Mouse (Mus musculus): Measurements from ENCODE around the gene Shisal1.
A peak's percentile ranks its signal among the peaks of the same experiment; 100 is the strongest.

The Shisal1 gene

DNA sequence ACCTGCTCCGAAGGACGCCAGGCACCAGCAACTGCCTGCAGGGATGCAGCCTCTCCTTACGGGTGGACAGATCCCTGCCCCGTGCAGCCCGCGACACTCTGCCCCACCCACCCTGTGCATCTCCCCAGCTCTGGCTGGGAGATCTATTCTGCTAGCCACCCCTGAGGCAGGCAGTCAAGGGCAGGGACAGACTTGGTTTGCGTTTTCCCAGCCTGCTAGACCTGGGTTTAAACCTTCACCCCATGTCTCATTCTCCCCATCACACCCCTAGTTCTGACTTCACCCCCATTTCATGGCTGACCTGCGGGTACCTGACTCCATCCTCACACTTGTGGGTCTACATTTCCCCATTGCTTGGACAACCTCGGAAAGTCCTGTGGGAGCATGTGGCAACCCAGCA, at the start of gene Shisal1:
Gene Shisal1 (minus strand): TSS at position 101 of the 400 bp plus-strand sequence.
- no peak for DNase-seq (ENCODE audit: low spot score)

DNA sequence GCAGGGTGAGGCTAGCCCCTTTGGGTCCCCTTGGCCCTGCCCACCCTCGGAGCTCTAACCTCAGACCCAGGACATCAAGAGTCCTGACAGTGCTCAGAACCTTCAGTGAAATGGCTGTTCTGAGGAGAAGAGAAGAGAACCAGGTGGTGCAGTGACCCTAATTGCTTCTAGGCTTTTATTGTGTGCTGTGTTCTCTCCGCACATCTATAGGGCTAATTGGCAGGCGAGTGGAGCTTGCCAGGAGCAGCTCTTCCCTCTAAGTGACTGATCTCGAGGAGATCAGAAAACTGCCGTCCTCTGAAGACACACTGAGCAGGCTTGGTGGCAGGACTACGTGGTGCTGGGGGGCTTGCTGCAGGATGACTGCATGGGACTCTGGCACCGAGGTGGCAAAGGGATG, 43.6 kb upstream of the Shisal1 start:
- no peak for DNase-seq (ENCODE audit: low spot score)

DNA sequence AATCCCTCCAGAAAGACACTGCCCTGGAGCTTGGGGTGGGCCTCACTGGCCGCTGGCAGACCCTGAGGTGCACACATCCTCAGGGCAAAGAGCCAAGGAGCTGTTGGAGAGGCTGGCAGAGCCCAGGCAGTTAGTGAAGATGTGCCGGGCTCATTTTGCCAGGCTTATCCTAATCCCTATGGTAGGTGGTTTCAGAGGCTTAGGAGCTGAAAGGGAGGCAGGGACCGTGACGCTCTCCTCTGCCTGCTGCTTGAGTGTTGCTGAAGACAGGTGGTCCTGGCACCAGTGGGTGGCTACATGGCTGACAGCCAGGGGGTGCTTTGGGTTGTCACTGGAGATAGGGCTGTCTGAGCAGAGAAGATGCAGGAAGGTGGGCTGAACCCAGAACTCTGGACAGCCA, 37.4 kb upstream of the Shisal1 start:
- no peak for DNase-seq (ENCODE audit: low spot score)

DNA sequence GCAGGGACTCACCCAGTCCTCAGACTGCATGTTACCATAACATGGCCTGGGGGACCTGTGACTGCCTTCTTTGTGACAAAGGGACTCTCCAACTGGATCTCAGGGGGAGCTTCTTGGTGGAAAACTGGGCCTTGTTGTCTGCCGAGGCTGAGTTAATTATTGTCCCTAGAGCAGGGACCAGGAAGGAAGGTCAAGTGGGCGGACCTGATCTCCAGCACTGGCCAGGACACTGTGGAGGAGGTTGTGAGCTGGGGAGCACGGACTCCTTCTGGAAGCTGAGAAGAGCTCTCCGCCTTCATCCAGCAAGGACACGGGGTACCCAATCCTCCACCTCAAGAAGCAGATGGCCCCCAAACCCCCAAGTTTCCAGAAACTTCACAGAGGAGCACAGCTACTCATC, 36.7 kb upstream of the Shisal1 start:
- no peak for DNase-seq (ENCODE audit: low spot score)

DNA sequence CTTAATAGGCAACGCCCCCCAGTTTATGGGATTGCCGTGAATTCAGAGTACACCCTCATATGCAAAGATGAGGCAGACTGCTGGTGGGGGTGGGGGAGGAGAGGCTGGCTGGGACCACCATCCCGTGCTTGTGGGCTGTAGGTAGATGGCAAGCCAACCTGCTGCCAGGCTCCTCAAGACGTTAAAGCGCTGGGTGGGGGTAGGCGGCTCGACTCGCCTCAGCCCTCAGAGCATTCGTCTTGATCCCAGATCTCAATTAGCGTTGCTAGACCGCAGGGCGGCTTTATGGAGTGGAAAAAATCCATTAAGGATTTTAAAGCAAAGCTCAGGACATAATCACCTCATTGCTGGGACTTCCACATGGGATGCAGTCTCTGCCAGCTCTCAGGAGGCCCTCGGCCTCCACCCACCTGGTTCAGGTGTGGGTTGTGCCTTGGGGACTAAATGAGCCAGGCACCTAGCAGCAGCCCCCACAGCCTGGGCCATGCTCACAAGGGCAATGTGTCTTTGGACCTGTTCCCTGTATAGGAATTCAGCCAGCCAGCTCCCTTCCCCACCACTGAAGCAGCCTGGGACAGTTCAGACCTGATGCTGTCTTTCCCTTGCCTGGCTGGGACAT, 34.5 kb upstream of the Shisal1 start:
- no peak for DNase-seq (ENCODE audit: low spot score)

DNA sequence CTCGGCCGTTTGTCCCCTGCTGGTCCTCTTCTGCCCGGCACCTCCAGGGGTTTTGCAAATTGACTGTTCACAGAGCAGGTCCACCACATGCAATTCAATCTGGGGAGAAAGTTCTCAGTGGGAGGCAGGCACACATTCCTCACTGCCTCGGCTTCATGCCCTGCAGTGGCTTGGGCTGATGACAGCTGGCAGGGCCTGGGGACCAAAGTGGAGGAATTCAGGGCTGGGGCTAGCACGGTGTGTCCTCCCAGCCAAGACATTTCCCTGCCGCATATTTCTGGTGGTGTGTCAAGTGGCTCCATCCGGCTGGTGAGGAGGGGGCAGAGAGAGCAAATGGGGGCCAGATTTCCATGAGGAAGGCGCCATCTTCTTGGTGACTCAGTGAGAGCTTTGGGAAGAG, 22.5 kb upstream of the Shisal1 start:
- DNase-seq (ENCODE audit: low spot score) = no peak

DNA sequence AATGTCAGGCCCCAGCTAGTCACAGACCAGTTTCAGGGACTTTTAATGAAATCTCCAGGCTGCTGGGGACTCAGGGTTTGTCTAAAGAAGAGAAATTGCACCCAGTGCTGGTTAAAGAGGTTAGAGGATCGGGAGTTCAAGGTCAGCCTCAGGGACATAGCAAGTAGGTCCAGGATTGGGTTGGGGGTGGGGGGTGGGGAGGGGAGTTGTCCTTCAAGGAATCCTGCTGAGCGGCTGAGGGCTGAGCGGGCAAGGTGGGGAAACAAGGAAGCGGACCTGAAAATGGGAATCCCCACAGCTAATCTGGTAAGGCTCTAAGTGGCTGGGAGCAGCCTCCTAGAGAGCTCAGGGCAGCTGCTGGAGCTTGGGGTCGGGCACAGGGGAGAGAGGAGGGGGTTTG, 20.9 kb upstream of the Shisal1 start:
- no peak for DNase-seq (ENCODE audit: low spot score)

DNA sequence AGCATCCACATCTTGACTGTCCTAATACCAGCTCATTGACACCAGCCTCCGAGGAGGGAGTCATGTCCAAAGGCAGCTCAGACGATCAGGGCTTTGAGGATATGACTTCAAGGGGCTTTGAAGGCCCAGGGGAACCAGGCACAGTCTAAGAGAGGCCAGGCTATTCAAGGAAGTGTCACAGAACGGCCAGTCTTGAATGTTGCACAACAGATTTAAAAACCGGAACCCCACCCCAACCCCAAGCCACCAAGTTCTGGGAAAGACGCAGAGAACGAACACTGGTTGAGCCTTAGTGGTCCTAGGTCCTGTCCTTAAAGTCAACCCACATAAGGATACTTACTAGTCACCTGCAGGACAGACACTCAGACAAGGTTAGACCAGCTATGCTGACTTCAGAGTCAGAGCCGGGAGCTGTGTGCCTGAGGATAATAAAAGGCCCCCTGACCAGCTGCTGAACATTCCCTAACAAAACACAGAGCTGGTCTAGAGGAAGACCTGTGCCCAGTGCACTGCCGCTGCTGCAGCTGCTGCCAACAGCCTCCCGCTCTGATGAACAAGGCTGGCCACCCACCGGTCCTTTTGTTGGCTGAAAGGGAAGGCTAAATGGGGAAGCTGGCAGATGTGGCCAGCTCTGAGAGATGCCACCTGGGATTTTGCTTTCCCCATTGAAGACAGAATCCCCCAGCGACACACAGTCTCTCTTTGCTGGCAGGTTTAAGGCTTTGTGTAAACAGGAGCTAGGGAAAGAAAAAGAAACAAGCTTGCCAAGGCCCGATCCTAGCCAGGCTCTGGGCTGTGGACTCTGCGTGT, 19.8 kb upstream of the Shisal1 start:
- peak; percentile 53 for DNase-seq (ENCODE audit: low spot score)

DNA sequence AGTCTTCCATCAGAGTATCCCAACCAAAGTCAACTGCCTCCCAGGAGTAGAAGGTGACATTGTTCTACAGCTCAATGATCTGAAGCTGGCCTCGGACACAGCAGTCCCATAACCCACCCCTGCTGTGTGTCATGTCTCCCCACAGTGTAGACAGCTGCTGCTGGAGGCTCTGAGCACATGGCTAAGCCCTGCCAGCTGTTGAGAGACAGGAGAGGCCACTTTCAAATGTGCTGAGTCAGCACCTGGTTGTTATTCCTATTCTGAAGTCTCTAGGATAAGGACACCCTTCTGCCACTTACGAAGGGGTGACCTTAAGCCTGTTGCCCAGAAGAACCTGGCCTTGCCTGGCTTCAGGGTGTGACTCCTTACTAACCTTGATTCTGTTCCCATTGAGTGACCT, 14.5 kb upstream of the Shisal1 start:
- no peak for DNase-seq (ENCODE audit: low spot score)

DNA sequence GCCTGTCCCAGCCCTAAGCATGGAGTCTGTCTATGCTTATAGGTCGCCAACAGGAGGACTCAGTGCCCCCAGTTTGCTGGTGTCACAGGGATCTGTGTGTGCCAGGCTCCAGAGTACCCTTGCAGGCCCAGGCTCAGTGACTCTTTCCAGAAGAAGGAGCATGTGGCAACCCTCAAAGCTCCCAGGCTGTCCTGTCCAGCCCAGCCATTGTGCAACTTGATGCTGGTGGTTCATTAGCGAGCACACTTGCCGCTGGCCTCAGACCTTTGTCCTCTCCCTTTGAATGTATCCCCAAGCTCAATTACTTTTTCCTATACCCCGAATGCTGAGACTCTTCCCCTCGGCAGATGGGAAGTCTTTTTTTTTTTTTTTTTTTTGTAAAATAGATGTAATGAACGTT, 12.1 kb upstream of the Shisal1 start:
- DNase-seq (ENCODE audit: low spot score) = no peak

DNA sequence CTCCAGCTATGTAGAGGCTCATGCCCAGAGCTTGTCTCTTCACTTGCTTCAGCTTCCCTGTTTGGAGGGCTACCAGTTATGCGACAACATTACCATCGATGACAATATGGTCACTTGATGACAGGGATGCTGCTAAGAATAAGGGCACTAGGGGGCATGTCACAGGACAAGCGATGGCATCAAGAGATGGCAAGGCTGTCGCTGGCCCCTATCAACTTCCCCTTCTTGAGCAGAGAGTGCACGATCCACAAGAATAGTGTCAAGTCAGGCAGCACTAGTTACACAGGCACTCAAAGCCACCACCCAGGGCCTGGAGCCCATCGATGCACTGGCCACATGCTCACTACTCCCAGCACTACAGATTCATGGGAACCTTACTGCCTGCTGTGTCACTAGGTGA, 8.4 kb upstream of the Shisal1 start:
- no peak for DNase-seq (ENCODE audit: low spot score)

DNA sequence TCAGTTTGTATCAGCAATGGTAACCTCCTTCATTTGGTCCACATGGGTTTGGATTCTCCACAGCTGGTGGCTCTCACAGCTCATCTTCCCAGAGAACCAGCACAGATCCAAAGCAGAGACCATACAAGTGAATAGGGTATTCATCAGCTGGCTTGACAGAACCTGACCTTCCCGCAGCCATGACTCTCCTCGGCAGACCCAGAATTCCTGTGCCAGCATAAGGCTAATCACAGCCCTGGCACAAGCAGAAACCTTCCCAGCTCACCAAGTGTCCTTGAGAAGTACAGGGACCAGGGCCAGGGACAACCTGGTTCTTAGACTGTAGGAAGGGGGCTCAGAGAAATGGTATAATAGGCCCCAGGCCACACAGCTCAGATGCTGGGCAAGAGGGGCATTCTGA, 6.2 kb upstream of the Shisal1 start:
- no peak for DNase-seq (ENCODE audit: low spot score)

DNA sequence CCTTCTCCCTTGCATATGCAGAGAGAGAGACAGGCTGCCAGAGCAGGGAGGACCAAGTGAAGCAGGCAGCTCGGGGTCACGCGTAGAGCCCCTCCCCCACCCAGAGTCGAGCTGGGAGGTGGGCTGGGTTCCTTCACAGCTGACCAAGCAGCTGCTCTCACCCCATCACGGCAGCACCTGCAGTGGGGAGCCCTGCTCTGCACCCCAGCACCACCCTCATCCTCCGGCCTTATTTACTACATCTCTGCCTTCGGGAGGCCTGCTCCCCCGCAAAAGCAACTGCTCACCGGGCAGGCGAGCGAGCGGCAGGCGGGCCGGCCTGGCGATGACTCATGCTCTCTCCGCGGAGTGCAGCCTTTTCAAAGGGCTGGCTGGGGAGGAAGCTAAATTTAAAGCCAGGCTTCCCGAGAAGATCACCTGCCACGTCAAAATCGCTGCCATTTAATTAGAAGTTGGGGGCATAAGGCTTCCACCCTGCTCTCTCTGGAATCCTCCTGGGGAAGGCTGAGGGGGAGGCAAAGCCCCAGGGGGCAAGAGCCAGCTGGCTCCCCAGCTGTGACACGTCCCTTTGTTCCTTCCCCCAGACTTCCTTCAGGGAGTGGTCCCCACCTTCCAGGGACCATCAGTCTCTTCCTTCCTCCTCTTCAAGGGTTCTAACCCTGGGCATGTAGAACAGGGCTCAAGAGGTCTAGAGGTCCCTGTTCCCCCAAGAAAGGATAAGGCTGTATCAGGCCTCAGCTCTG, 3.7 kb upstream of the Shisal1 start:
- peak; percentile 50 for DNase-seq (ENCODE audit: low spot score)

DNA sequence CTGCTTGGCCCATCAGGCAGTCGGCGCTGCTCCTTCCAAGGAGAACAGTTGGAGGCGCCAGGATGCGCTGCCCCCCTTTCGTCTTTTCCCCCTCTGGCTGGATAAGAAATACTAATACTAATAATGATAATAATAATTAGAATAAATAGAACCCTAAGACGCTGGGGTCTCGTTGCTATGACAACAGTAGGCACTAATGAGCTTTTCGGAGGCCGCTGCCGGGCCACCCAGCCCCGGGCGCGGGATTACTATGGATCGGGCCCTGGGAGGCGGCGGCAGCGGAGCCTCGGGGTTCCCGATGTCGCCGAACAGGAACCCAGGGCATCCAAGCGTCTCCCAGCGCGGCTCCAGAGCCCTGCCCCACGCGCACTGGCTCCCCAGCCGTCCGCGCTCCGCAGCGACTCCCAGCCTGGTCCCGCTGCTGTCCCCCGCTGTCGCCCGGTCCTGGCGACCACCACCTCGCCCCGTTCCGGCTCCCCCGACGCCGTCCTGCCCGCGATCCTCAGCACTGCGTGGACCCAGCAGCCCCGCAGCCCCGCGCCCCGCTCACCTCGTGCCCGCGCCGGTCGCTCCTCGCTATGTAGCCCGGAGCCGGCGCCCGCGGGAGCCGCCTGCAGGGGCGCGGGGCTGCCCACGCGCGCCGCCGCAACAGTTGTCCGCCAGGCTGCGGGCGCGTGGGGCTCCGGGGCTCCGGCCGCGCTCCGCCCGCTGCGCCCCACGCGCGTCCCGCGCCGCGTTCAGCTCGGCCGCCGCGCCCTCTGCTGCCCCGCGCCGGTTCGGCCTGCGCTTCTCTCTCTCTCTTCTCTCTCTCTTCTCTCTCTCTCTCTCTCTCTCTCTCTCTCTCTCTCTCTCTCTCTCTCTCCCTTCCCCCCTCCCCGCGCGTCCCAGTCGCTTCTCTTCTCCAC, 833 bp downstream of the Shisal1 start:
- peak; percentile 66 for DNase-seq (ENCODE audit: low spot score)

DNA sequence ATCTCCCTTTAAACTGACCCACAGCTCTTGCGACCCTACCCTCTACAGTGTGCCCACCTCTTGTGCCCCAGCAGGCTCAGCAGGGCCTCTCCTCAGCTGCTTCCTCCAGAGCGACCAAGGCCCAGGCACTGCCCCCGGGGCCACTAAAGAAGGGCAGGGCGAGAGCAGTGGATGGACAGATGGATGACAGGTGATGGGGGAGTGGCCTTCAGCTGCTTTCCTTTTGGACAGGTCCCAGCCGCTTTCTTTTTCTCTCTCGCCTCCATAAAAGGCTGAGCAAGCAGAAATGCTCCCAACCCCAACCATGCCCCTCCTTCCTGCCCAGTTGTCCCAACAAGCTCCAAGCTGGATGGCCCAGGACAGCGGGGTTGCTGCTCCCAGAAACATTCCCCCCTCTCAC, 2.7 kb downstream of the Shisal1 start:
- DNase-seq (ENCODE audit: low spot score) = peak; percentile 34

DNA sequence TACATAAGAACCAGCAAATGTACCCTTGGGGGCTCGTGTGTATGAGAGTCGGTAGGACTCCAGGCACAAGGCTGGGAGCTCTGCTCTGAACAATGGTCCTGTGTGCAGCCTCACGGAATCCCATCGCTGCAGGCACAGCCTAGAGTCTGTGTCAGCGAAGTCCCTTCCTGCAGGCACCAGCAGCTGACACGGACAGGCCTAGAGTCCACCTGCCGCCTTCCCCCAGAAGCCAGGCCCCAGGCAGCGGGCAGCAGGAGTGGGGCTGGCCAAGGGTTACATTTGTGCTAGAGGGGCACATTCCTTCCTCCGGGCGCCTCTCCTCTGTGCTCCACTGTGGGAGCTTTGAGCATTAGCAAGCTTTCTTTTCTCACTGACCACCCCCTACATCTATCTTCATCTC, 3.3 kb downstream of the Shisal1 start:
- DNase-seq (ENCODE audit: low spot score) = peak; percentile 32

DNA sequence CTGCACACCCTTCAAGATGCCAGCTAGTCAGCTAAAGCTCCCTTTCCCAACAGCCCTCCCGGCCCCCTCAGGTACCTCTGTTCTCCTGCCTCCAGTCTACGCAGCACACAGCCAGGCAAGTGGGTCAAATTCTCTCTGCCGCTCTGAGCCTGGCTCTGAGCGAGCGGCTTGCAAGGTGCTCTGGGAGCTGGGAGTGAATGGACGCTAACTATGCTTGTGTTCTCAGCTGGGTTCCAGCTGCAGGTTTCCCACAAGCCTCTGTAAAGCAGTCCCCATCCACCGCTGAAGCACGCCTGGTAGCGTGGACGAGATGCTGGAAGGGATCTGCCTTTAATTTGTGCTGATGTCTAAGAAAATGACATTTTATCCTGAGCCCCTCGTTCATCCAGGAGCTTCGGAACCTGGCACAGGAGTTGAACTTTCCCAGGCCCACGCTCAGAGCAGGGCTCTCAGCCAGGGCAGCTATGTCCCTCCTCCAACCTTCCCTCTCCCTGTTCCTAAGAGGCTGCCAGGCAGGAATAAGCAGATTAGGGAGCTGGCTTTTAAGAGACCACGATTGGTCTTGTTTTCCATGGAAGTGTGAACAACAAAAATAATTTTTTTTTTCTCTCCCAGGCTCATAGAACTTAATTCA, 5.1 kb downstream of the Shisal1 start:
- peak; percentile 50 for DNase-seq (ENCODE audit: low spot score)

DNA sequence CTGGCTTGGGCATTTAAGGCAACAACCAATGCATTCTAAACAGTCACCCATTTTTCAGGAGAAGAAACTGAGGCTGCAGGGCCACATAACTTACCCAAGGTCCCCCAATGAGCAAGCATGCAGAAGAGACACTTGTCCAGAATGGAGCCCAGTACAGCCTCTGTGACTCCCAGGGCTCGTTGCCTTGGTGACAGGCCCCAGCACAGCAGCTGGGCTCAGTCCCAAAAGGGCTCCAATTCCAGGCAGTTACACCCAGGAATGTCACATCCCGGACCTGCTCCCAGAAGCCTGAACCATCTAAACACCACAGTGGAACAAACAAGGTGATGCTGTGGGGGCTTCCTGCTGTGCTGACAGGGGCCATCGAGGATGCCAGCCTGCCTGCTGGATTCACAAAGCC, 6.1 kb downstream of the Shisal1 start:
- DNase-seq (ENCODE audit: low spot score) = peak; percentile 43

DNA sequence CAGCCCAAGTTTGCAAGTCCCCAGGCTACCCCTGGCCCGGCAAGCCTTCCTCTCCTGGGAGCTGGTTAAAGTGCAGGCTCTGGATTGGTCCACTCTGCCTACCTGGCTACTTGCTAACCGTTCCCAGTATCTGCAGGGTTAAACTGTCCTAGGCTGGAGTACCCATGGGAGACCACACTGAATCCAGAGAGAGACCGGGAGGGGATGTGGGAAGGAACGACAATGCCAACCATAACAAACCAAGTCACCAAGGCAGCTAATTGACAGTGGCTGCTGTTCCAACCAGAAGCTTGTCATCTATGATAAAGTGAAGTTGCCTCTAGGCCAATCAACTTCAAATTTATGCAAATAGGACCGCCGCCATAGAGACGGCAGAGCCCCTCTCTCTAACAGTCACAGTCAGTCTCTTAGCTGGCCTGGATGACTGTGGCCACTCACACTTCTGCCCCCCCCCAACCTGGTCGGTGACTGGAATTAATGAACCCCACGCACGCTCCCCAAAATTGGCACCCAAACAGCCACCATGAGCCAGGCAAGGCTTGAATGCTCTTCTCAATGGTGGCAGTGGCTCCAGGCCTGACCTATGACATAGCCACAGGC, 13.2 kb downstream of the Shisal1 start:
- no peak for DNase-seq (ENCODE audit: low spot score)

DNA sequence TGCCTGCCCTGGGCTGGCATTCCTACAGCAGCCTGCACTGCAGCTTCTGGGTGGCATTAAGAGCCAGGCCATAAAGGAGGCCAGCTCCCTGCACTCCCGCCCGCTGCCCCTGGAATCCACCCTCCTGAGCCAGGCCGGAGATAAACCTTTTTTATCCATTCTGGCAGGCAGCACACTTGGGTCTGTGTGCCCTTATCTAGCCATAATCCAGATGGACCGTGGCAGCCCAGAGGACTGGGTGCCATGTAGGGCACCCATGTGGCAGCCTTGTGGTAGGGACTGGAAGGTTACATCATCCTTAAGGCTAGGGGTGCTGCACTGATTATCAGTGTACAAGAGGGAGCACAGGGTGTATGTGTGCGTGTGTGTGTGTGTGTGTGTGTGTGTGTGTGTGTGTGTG, 16.4 kb downstream of the Shisal1 start:
- DNase-seq (ENCODE audit: low spot score) = no peak

DNA sequence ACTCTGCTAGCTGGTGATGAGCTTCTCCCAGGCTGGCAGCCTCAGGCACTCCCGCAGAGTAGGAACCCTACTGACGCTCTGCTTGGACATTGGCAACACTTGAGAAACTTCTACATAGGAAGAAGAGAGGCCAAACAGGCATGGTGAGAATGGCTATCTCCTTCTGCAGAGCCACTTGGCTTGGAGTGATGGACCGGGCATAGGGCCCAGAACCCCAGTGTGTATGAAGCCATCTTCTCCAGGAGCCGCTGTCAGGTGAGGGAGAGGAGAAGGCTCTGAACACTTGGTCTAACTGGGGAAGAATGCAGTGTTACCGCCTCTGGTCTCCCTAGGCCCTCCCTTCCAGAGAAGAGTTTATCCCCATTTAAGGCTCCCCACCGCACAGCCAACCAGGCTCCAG, 19.3 kb downstream of the Shisal1 start:
- DNase-seq (ENCODE audit: low spot score) = no peak

Data from retina, embryonic 14.5 days (tissue).